Mouse (Mus musculus): ENCODE data around the gene Pmepa1.

Pmepa1 gene

GRCm38 (mm10) chr2:173276409-173276808, at the start of gene Pmepa1:
Gene Pmepa1 (minus strand): TSS chr2:173276533.
- peak; percentile 97 for DNase-seq

GRCm38 (mm10) chr2:173321754-173322153, 45.4 kb upstream of the Pmepa1 start:
- DNase-seq = no peak

- DNase-seq = no peak
Measured at GRCm38 (mm10) chr2:173321194-173321593, 44.9 kb upstream of the Pmepa1 start.

- DNase-seq = no peak
Measured at GRCm38 (mm10) chr2:173314291-173314690, 38.0 kb upstream of the Pmepa1 start.

GRCm38 (mm10) chr2:173308486-173308885, 32.2 kb upstream of the Pmepa1 start:
- DNase-seq = no peak

GRCm38 (mm10) chr2:173307984-173308383, 31.7 kb upstream of the Pmepa1 start:
- DNase-seq = peak; percentile 17

- DNase-seq = peak; percentile 75
Measured at GRCm38 (mm10) chr2:173307561-173307960, 31.2 kb upstream of the Pmepa1 start.

- peak; percentile 76 for DNase-seq
Measured at GRCm38 (mm10) chr2:173306734-173307525, 30.6 kb upstream of the Pmepa1 start.

- no peak for DNase-seq
Measured at GRCm38 (mm10) chr2:173305011-173305410, 28.7 kb upstream of the Pmepa1 start.

GRCm38 (mm10) chr2:173300663-173301630, 24.6 kb upstream of the Pmepa1 start:
- DNase-seq = no peak

- DNase-seq = no peak
Measured at GRCm38 (mm10) chr2:173296408-173296807, 20.1 kb upstream of the Pmepa1 start.

- DNase-seq = no peak
Measured at GRCm38 (mm10) chr2:173293042-173293441, 16.7 kb upstream of the Pmepa1 start.

GRCm38 (mm10) chr2:173292551-173292950, 16.2 kb upstream of the Pmepa1 start:
- DNase-seq = no peak

- no peak for DNase-seq
Measured at GRCm38 (mm10) chr2:173290981-173291380, 14.6 kb upstream of the Pmepa1 start.

- peak; percentile 47 for DNase-seq
Measured at GRCm38 (mm10) chr2:173289928-173290327, 13.6 kb upstream of the Pmepa1 start.

- DNase-seq = no peak
Measured at GRCm38 (mm10) chr2:173285816-173286538, 9.6 kb upstream of the Pmepa1 start.

- DNase-seq = no peak
Measured at GRCm38 (mm10) chr2:173284771-173285170, 8.4 kb upstream of the Pmepa1 start.

GRCm38 (mm10) chr2:173282191-173282590, 5.9 kb upstream of the Pmepa1 start:
- DNase-seq = no peak

- peak; percentile 50 for DNase-seq
Measured at GRCm38 (mm10) chr2:173281021-173281937, 4.9 kb upstream of the Pmepa1 start.

- DNase-seq = no peak
Measured at GRCm38 (mm10) chr2:173278846-173279580, 2.7 kb upstream of the Pmepa1 start.

- DNase-seq = peak; percentile 75
Measured at GRCm38 (mm10) chr2:173276859-173277258, 526 bp upstream of the Pmepa1 start.

All from kidney, postnatal 14 days (tissue).